ENCODE assay signal across 8 mouse cellular contexts in the genomic region with DNA sequence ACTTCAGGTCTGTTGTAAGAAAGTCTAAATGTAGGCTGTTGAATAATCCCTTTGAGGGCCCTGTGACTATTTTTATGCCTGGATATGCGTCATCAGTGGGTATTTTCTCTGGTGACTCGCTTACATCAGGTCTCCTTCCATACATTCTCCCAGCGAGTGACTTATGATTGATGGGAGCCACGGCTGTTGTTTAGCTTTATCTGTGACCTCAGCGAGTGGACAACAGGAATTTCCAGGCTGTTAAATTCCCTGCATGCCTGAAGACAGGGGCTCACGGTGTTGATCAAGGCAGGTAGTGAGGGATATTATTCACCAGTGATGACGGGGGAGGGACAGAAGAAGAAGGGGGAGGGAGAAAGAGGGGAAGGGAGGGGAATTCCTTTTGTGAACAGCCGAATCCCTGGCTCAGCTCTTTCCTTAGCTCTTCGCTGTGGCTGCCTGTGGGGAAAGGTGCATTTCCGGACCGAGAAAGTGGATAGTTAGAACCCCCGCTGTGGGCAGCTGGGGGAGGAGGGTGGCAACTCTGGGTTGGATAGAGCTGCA. TPM values are rescaled to one million over a fixed set of nuclear protein-coding genes. Genes with fewer than 3 reads are reported as not detected.
DNase-seq lines count a peak whose midpoint lies in the region; ATAC-seq and TF ChIP-seq lines count a peak whose summit lies in the region.

No protein-coding gene starts in this region.

- no peaks in the 10 kb centered on the region for H3K9me3 ChIP-seq in forebrain, embryonic 15.5 days
- no peaks in the 10 kb centered on the region for H3K9me3 ChIP-seq in intestine, embryonic 14.5 days (ENCODE audit: control insufficient read depth, low read length)
- H3K9me3 ChIP-seq in liver, postnatal 0 days (ENCODE audit: low read length): no peaks in the 10 kb centered on the region

- H3K9ac ChIP-seq in forebrain, embryonic 15.5 days (replicated peaks): 0 out of 2 replicates have a peak overlapping the region, but pooled peaks have one; percentile 10
- no peak overlapping the region for H3K9ac ChIP-seq in intestine, embryonic 14.5 days (ENCODE audit: low read length)
- H3K9ac ChIP-seq in liver, postnatal 0 days (replicated peaks): no peak overlapping the region

- no peaks in the 10 kb centered on the region for H3K27me3 ChIP-seq in forebrain, embryonic 15.5 days
- H3K27me3 ChIP-seq in intestine, embryonic 14.5 days (replicated peaks; ENCODE audit: control insufficient read depth, insufficient read depth, low read length): no peaks in the 10 kb centered on the region
- H3K27me3 ChIP-seq in liver, postnatal 0 days (ENCODE audit: insufficient read depth, low read length): no peaks in the 10 kb centered on the region

- ATAC-seq in forebrain, embryonic 15.5 days (replicated peaks): peak; percentile 66
- peak; percentile 47 for ATAC-seq in intestine, embryonic 14.5 days (replicated peaks; ENCODE audit: low FRiP score, low TSS enrichment, low read depth)
- no peak for ATAC-seq in liver, postnatal 0 days

- TF ChIP-seq EP300 in liver, postnatal 0 days (IDR thresholded peaks at IDR 0.05; ENCODE audit: low read depth): no peak

- 5% methylated on average over 12 of the region's 12 CpGs for WGBS in forebrain, embryonic 15.5 days
- 4% methylated on average over 12 of the region's 12 CpGs for WGBS in intestine, embryonic 14.5 days
- WGBS in liver, postnatal 0 days (ENCODE audit: insufficient replicate concordance): 15% methylated on average over 12 of the region's 12 CpGs

- DNase-seq in gastrocnemius, adult 2 months: peak; percentile 39
- DNase-seq in gastrocnemius, postnatal 36 days: no peak
- DNase-seq in adrenal gland, postnatal 10 days: peak; percentile 25
- DNase-seq in intestine, embryonic 14.5 days (ENCODE audit: low spot score): peak; percentile 66
- no peak for DNase-seq in liver, postnatal 0 days
- peak; percentile 36 for DNase-seq in retina, embryonic 14.5 days (ENCODE audit: low spot score)
- DNase-seq in testis, postnatal 14 days (ENCODE audit: low spot score): no peak

- H3K4me3 ChIP-seq in gastrocnemius, adult 2 months: peak overlapping the region; percentile 75
- peak overlapping the region; percentile 29 for H3K4me3 ChIP-seq in forebrain, embryonic 15.5 days
- peak overlapping the region; percentile 8; the same call in 1 of the 2 replicates for H3K4me3 ChIP-seq in intestine, embryonic 14.5 days (ENCODE audit: low read depth, low read length)
- H3K4me3 ChIP-seq in liver, postnatal 0 days (ENCODE audit: low read depth, low read length): no peak overlapping the region

- no peak for TF ChIP-seq CTCF in gastrocnemius, adult 2 months (IDR thresholded peaks at IDR 0.05)
- no peak for TF ChIP-seq CTCF in liver, postnatal 0 days (IDR thresholded peaks at IDR 0.05; ENCODE audit: low read depth)

- peaks cover 21% of the 10 kb centered on the region for H3K4me1 ChIP-seq in forebrain, embryonic 15.5 days
- 0 out of 2 replicates have a peak, but pooled peaks cover 4% of the 10 kb centered on the region for H3K4me1 ChIP-seq in intestine, embryonic 14.5 days (replicated peaks; ENCODE audit: control insufficient read depth, insufficient read depth, low read length)
- peaks cover 12% of the 10 kb centered on the region for H3K4me1 ChIP-seq in liver, postnatal 0 days (ENCODE audit: insufficient read depth)

- intact Hi-C loops in gastrocnemius, adult 2 months (cut with DNase I): loop anchor here (5.0 kb wide), 2 partner anchors 36 to 69 kb away; no protein-coding TSS in a partner anchor
- intact Hi-C loops in gastrocnemius, postnatal 36 days (cut with DNase I): loop anchor here (2.0 to 10.0 kb wide), 2 partner anchors 51 to 177 kb away; a partner anchor contains a TSS

- peak overlapping the region; percentile 92 for H3K27ac ChIP-seq in gastrocnemius, adult 2 months
- peak overlapping the region; percentile 11; the same call in 1 of the 2 replicates for H3K27ac ChIP-seq in forebrain, embryonic 15.5 days (replicated peaks)
- H3K27ac ChIP-seq in intestine, embryonic 14.5 days (ENCODE audit: low read depth): no peak overlapping the region; the same call in 1 of the 2 replicates
- no peak overlapping the region for H3K27ac ChIP-seq in liver, postnatal 0 days (ENCODE audit: low read depth)

- no peaks in the 10 kb centered on the region for H3K36me3 ChIP-seq in forebrain, embryonic 15.5 days
- H3K36me3 ChIP-seq in intestine, embryonic 14.5 days (ENCODE audit: control insufficient read depth, insufficient read depth, low read length): no peaks in the 10 kb centered on the region
- no peaks in the 10 kb centered on the region for H3K36me3 ChIP-seq in liver, postnatal 0 days (replicated peaks; ENCODE audit: insufficient read depth, low read length)

- H3K4me2 ChIP-seq in forebrain, embryonic 15.5 days (replicated peaks): peak overlapping the region; percentile 30
- peak overlapping the region; percentile 39 for H3K4me2 ChIP-seq in intestine, embryonic 14.5 days (ENCODE audit: low read length)
- peak overlapping the region; percentile 24; the same call in 1 of the 2 replicates for H3K4me2 ChIP-seq in liver, postnatal 0 days (ENCODE audit: low read depth, low read length)

RNA-seq across cellular contexts. Expression of a gene that starts 52.0 kb away (rescaled TPM):
- total RNA-seq in gastrocnemius, adult 2 months (2021): 10 to 100 TPM; 40.5 to 42.0 TPM
- 10 to 100 TPM; 43.4 to 46.6 TPM for total RNA-seq in gastrocnemius, postnatal 36 days (2021)
- 10 to 100 TPM; 20.8 to 32.4 TPM for total RNA-seq in adrenal gland, postnatal 10 days (2021)
- 27.1 and 28.3 TPM in 2 replicates for polyA plus RNA-seq in forebrain, embryonic 15.5 days (2015; fragmentation: Nextera tagmentation; extraction: Ambion mirVana)
- 7.1 and 7.2 TPM in 2 replicates for polyA plus RNA-seq in intestine, embryonic 14.5 days (2014; fragmentation: Nextera tagmentation; extraction: Ambion mirVana)
- polyA plus RNA-seq in liver, postnatal 0 days (2015; fragmentation: Nextera tagmentation; extraction: Ambion mirVana): 0.62 and 0.82 TPM in 2 replicates

Comparison
In these comparisons a context has a peak if more than half of its experiments do, and no peak if none do; other contexts are left out.
1. DNase-seq: peak in gastrocnemius, adult 2 months (single experiment), adrenal gland, postnatal 10 days (single experiment), intestine, embryonic 14.5 days (single experiment) and retina, embryonic 14.5 days (single experiment); none in gastrocnemius, postnatal 36 days (0 of 2), liver, postnatal 0 days (single experiment) and testis, postnatal 14 days (single experiment).
2. H3K27ac ChIP-seq: peak in gastrocnemius, adult 2 months (single experiment) and forebrain, embryonic 15.5 days (single experiment); none in intestine, embryonic 14.5 days (single experiment) and liver, postnatal 0 days (single experiment).
3. Peak in every context shown above with its lines, with median percentiles within 50 percentile points of each other: H3K4me2 ChIP-seq.